Mouse (Mus musculus) adipocyte (in vitro differentiated cells): ENCODE measurements around the gene Lnx2.

Experiments
- DNase-seq: peaks from one replicate; pipeline ENCODE4 v3.0.0-alpha.2; 2016; ENCODE audit warnings: low spot score

Lnx2 gene

DNA sequence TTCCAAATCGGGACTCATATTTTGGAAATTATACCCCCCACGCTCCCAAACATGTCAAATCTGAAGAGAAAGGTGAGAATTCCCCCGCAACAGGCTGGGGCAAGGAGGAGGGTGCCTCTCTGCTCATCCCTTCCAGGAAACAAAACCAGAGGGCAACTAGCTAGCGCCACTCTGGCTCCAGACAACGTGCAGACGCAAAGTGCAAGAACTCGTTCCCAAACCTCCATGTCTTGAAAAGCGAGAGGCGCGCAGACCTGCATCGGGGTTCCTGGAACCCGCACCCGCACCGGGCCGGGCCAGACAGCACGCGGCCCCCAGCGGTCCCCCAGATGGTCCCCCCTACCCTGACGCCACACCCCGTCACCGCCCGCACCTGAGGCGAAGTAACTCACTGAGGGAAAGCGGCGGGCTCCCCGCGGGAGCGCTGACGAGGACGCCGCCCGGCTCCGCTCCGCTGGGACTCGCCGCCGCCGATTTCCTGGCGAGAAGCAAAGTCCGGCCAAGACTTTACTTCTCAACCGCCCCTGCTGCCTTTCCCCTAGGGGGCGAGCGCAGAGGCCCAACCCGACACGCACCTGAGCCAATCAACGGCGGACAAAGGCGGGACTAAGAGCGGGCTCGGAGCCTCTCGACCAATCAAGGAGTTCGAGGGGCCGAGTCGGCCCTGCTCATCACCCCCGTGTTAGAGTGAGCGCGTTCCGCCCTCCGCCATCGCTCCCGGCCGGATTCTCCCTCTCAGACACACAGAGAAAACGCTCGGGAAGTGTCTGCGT lies at the start of gene Lnx2:
Gene Lnx2, minus strand, starts transcription at position 561 of the 773 bp plus-strand sequence.
- DNase-seq = peak; percentile 98

DNA sequence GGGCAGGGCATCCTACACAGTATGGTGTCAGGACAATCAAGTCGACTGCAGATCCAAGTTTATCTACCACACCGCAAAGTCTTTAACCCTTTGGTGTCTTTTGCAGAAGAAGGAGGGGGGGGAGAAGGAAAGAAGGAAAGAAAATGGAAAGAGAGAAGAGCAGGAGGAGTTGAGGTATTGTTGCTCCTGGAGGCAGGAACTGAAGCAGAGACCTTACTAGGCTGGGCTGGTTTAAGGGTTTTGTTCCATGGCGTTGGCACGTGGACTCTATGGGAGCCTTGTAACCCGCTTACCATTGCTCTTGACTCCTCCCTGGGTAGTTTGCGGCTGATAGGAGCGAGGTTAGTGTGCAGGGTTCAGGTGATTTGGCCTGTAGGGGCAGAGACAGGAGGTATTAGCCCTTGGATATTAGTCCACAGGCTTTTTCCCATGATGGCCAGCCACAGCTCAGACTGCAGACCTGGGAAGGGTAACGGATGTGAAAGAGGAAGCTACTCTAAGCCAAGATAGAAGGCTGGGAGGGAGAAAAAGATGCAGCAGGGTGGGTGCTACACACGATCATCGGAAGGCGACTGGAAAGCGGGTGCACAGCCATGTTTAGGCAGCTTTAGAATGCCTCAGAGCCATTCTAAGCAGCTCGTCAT lies 49.3 kb upstream of the Lnx2 start:
- no peak for DNase-seq

DNA sequence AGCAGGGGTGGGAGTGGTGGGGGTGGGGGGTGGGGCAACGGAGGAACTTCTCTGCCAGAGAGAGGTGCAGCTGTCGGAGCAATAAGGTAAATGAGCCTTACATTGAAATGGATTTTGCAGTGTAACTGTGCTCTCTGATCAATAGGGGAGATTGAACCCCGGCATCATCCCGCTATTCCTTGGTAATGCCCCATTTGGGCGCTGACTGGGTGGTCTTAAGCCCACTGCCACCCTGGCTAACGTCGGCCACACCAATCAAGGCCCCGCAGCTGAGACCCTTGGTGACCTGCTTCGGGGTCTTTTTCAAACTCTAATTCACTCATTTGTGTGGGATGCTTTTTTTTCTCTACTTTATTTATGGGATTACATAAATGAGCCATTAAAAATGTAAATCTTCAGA lies 48.4 kb upstream of the Lnx2 start:
- no peak for DNase-seq

DNA sequence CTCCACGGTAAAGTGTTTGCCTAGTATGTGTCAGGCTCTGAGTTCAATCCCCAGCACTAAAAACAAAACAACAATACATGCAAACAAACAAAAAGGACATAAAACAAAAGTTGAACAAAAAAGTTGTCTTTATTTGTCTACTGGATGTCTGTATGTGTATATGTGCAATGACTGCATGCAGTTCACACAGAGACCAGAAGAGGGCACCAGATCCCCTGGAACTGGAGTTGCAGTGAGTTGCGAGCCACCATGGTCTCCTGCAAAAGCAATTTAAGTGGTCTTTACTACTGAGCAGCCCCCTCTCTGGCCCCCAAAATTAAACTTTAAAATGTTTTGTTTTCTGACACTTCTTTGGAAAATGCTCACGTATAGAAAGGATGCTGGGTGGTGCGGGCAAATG lies 44.8 kb upstream of the Lnx2 start:
- no peak for DNase-seq

DNA sequence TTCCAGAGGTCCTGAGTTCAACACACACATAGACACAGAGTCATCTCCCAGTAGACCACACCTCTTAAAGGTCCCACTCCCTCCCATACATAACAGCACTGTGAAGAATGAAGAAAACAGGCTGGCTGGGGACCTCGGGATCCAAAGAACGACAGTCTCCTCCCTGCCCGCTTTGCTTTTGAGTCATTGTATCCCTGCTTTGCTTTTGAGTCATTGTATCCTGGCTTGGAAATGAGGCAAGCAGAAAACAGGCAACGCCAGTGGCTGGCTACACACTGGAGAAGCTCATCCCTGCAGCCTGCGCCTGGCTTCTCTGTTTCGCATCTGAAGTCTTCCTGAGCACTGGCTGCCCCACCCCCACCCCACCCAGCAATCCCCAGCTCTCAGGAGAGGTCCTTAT lies 40.6 kb upstream of the Lnx2 start:
- DNase-seq = no peak

DNA sequence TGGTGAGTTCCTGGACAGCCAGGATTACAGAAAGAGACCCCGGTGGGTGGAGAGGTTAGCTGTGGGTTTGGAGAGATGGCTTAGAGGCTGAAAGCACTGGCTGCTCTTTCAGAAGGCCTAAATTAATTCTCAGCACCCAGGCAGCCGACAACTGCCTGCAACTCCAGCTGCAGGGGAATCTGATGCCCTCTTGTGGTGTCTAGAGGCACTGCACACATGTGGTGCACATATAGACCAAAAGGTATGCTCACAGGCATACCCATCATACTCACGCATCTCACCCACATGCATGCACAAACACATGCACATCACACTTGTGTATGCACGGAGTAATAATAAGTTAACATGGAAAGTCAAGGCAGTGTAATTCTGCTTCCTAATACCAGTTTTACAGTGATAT lies 39.2 kb upstream of the Lnx2 start:
- no peak for DNase-seq

DNA sequence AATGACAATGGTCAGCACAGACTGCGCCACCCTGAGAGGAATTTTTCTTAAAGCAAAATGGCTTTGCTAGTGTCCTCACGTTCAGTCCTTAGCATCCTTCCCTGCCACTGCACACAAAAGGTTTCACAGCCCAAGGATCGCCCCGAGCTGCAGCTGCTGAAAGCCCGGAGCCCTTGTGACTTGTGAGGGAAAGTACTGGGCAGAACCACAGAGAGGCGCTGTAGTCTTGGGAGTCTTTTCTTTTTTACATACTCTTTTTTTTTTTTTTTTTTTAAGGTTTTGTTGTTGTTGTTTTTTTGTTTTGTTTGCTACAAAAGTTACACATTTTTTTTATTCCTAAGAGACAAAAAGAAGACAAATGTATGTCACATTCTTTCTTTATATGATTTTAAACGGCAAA lies 38.4 kb upstream of the Lnx2 start:
- DNase-seq = no peak

DNA sequence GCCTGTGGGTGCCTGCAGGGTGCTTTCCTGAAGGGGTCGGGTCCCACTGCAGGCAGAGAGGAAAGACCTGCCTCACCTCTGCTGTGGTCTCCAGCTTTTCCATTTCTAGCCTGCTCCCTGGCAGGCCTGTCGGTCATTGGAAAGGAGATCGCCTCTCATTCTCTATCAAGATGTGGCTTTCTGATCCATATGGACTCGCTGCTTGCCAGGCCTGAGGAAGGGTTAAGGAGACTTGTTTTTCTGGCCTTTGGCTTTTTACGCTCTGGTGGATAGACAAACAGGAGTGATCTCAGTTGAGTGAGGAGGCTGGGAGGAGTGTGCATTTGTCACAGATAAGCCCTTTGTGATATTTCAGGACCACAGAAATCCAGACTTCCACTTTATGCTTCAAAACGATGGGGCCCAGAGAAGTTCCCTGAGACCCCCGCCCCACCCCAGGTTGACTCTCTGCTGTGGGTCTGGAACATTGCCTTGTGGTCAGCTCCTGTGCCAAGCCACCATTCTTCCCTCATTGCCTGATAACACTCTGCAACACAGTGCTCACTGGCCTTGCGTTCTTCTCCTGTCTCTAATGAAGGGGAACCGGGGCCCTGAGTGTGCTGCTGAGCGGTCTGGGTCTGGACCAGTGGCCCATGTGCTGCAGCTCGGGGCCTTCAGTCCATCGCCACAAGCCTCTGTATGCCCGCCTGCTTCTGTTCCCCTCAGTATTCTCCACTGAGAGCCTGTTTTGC lies 32.6 kb upstream of the Lnx2 start:
- DNase-seq = no peak

DNA sequence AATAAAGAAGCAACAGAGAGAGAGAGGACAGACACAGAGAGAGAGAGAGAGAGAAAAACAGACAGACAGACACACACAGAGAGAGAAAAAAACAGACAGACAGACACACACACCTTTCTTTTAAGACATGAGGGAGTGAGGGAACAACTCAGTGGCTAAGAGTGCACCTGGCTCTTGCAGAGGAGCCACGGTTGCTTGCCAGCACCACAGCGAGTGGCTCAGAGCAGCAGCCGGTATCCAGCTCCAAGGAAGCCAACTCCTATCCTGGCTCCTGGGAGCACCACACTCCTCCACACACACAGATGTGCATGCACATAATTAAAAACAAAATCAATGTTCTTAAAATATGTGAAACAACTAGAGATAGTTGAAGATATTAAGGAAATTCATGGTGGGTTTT lies 30.9 kb upstream of the Lnx2 start:
- DNase-seq = no peak

DNA sequence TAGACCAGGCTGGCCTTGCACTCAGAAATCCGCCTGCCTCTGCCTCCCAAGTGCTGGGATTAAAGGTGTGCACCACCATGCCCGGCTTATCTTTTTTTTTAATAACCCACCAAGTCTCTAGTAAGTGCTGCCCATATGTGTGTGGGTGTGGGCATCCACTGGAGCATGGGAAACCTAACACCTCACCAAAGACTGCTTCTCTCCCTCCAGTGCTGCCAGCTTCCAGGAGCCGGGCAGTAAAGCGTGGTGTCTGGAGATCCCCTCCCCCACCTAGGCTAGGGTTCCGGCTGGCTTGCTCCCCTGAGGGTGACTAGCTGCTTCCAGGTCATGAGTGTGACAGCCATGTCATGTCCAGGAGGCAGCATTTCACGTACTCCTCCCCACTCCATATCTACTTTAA lies 25.9 kb upstream of the Lnx2 start:
- DNase-seq = no peak

DNA sequence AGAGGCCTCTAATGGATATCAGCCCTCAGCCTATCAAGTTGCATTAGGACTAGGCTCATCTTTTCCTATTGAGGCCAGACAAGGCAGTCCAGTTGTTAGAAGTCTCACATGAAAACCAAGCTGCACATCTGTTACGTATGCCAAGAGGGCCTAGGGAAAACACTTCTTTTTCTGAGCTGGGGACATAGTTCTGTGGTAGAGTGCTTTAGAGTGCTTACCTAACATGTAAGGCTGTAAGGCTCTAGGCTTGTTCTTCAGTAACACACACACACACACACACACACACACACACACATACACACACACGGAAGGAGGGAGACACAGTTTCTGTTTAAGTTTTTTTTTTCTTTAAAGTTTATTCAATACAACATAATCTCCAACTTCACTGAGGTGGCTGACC lies 23.8 kb upstream of the Lnx2 start:
- no peak for DNase-seq

DNA sequence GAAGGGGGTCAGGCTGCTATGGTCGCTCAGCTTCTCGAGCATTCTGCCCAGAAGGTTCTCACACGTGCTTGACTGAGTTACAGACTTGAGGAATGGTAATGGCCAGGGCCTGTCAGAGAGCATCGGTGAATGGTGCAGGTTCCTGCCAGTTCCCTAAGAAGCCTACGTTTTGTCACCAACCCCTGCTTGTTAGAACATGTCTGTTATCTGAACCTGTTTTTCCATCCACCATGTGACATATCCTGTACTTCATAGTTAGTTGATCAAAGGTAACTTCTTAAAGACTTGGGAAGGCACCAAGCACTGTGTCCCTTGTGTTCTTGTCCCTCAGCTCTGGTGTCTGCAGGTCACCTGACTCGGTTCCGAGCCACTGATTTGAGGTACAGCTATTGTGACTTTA lies 22.3 kb upstream of the Lnx2 start:
- no peak for DNase-seq

DNA sequence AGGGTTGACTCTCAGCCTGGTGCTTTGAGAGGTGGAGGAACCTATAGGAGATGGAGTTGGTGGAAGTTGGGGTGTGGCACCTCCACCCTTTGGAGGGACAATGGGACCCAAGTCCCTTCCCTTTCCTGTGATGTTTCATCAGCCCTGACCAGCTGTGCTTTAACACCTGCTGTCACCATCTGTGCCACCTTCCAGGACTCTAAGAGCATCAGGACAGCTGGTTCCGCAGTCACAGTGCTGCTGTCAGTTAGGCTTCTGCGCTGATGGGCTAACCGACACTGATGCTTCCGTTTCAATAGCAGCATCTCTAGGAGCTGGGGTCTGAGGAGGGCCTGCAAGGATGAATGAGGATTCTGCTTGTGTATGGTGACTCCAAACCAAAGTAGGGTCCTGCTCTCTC lies 20.2 kb upstream of the Lnx2 start:
- no peak for DNase-seq

DNA sequence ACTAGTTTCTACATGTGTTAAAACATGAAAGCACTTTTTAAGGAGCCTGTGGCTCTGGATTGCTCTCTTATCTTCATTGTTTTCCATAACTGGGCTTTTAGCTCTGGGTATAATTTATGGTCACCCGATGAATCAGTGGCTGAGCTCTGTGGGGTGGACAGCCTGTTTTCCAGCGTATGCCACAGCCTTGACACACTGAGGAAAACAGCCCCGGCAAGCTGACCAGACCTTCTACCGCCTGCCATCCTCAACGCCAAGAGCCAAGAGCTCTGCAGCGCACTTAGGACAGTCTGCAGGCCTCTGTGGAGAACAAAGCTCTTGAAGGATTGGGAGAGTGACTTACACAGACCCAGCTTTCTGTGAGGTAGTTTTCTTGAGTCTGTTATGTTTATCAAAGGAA lies 17.9 kb upstream of the Lnx2 start:
- DNase-seq = no peak

DNA sequence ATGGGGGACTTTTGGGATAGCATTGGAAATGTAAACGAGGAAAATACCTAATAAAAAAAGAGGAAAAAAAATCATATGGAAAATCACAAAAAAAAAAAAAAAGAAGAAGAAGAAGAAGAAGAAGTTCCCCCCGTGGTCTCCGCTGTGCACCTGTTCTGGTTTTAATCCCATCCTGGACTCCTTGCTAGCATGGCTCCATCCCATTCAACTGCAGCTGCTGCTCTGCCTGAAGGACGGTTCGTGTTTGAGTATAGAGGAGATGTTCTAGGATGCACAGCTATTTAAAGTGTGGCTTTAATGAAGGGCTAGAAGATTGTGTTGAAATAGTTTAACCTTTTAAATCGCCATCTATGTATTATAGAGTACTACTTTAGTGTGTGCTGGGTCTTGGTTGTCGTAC lies 16.1 kb upstream of the Lnx2 start:
- DNase-seq = no peak

DNA sequence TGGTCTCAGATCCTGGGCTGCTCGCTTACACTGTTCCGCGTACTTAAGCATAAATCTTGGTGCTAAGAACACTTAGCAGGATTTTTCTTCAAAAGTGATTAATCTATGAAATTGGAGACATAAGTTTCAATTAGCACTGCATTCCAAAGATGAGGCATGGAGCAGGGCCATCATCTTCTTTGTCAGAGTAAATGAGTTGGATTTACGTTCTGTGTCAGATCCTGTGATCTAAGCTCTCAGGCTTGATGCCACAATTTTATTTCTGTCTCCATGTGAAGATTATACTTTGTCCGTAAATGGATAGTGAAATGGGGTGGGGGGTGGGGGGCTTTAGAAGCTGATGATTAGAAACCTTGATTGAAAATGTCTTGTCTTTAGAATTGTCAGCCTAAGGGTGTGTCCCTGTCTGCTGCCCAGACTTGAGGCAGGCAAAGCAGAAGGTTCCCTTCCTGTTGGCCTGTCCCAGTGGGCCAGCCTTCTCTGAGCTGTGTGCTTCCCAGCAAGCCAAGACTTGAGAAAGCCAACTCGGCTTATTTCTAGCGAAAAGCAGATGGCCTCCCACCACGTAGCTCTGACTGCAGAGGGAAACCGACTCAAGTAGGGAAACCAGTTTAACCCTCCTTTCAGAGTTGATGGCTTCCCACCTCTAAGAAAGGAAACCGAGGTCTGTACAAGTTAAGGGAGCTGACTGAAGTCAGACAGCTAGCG lies 14.0 kb upstream of the Lnx2 start:
- DNase-seq = no peak

DNA sequence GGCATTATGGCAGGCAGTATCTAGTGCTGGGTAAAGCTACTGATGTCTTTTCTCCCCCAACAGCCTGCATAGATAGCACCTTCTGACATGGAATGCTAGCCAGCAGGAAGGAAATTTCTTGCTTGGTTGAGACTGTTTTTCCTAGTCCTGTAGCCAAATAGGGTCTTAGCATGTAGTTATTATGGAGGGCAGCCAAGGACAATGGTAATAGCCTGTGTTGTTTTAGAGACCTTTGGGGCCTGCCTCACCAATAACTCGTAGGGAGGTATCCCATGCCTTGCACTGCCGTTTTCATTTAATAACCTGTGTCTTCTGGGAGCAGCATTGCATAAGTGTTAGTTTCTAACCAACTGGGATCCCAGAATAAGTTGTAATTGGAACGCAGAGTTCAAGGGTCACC lies 13.4 kb upstream of the Lnx2 start:
- DNase-seq = no peak

DNA sequence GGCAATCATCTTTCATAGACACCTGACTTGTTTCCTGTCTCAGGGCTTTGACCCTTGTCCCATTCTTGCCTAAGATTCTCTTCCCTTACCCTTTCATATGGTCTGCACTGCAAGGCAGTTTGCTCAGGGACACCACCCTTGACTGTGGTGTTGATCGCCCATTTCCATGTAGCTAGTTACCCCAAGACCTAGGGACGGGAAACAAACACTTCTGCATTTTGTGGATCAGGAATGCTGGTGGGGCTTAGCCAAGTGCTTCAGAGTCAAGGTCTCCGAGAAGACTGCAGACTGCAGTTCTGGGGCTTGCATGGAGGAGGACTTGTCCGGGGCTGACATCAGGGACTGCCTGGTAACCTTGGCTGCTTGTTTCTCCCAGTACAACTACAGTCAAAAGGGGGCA lies 10.4 kb upstream of the Lnx2 start:
- no peak for DNase-seq

DNA sequence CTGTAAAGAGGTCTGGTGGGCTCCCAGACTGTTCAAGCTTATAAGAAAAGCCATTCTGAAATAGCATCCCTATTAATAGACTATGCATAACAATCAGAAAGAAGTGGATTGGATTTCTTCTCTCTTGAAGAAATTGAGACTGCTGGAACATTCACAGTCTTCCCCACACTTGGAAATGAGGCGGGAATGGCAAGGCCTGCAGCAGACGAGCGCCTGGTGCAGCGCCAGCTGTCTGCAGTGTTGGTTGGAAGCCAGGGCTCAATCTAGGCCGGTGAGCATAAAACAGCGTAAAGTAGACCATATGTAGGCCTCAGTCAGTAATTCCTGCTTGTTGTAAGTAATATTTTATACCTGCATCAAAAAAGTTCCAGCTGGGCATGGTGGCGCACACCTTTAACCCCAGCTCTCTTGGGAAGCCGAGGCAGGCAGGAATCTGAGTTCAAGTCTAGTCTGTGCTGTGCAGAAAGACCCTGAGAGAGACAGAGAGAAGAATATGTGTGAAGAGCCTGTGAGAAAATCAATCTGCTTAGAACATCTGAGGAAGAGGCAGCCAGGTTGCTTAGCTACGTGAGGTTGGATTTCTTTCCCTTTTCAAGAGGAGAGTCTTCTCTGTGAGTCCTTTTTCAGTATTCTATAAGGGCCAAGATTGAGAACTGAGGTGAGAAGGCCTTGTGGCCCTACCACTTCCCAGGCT lies 9.0 kb upstream of the Lnx2 start:
- DNase-seq = no peak

DNA sequence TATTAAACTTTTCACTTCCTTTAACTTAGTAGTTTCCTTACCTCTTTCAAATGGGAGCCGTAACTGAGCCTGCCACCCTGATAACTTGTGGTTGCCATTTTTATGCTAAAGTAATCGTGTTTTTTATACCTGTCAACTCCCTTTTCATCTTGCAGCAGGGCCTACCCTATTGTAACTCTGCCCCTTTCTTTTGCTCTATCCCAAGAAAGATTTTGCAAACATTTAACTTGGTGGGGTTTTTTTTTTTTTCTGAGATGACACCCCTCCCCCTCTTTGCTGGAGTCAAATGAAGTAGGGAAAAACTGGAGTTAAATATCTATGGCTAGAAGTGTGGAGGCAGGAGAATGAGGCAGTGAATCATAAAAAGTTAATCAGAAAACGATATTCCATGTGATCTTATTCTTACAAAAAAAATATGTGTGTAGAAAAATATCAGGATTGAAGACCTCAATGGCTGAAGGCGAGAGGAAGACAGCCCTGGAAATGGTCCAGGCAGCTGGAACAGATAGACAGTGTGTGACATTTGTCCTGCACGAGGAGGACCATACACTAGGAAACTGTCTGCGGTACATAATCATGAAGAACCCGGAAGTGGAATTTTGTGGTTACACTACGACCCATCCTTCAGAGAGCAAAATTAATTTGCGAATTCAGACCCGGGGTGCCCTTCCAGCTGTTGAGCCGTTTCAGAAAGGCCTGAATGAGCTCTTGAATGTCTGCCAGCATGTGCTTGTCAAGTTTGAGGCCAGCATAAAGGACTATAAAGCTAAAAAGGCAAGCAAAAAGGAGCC lies 1.9 kb upstream of the Lnx2 start:
- DNase-seq = peak; percentile 44

DNA sequence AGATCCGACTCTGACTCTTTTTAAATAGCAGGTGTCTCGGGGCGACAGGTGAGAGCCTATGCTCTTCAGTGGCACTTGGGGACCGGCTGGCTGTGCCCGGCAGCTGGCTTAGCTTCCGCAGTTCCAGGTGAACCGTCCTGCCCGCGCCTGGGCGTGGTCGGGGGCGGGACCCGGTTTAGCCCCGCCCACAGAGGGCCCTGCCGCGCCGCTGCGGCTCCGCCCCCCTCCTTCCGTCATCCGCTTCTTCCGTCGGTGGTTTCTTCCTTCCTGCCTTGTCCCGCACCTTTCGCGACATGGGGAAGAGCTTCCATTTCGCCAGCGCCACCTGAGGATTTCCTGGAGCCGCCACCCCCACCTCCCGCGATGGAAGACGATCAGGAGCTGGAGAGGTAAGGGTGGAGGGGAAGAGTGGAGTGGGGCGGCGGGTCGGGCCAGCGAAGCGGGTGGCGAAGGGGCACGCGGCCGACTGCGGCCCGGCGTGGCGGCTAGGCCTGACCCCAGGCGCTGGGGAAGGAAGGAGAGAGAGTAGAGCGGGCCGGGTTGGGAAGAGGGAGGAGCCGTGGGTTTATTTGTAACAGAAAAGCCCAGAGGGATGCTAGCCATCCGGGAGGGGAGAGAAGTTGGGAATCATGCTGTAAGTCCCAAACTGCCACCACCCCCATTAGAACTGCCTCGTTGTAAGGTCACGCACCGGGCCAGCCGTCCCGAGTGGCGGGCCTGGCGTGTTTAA lies 1.1 kb upstream of the Lnx2 start:
- DNase-seq = peak; percentile 92
